Mouse (Mus musculus) layer of hippocampus, adult 18-20 months (tissue): ENCODE measurements around the gene Ube2v1. TPM values are rescaled to one million over a fixed set of nuclear protein-coding genes. Genes with fewer than 3 reads are reported as not detected.

Source experiments
- DNase-seq, 2 experiments: peaks; one replicate each; pipeline ENCODE4 v3.0.0; 2022; ENCODE audit warnings: low spot score in 2 of 2
- microRNA-seq, 2 experiments: library from miRNA; unstranded; fragments of <30 nt; microRNA quantifications; one replicate each; pipeline ENCODE4 v1.2.0; 2021
- total RNA-seq, 2 experiments: library from RNA; stranded (reverse); gene quantifications; 2 replicates each; pipeline ENCODE4 v1.2.3; 2021

Gene Ube2v1
- total RNA-seq, 2 experiments from 2014 or later: 235 to 247 TPM

- DNase-seq: no peak
These were observed 67.2 kb downstream of the Ube2v1 start for GRCm38 (mm10) chr2:167564551-167565311.

- DNase-seq: no peak
These were observed 68.2 kb downstream of the Ube2v1 start for GRCm38 (mm10) chr2:167563703-167564102.

GRCm38 (mm10) chr2:167563035-167563434 is 68.9 kb downstream of the Ube2v1 start:
- DNase-seq: no peak

- peak in 1 of 2 experiments; percentile 7 for DNase-seq
These were observed 69.8 kb downstream of the Ube2v1 start for GRCm38 (mm10) chr2:167562101-167562500.

- DNase-seq: no peak
These were observed 72.5 kb downstream of the Ube2v1 start for GRCm38 (mm10) chr2:167559413-167559812.

Small RNA genes within 50 kb of the gene (microRNA-seq; reads per million reads assigned to microRNA genes)
- 0 reads per million in 2 experiments for gene Gm22355

Other genes starting within 250 kb of the Ube2v1 start
- gene Slc9a8, start 210.4 kb downstream of the Ube2v1 start, total RNA-seq: 10 to 100 TPM; 28.9 to 29.9 TPM
- 10 to 100 TPM; 51.4 to 54.6 TPM for gene Rnf114, start 139.4 kb downstream of the Ube2v1 start, total RNA-seq
- 10 to 100 TPM; 81.6 to 89.6 TPM for gene Spata2, start 139.2 kb downstream of the Ube2v1 start, total RNA-seq
- gene Snai1, start 93.9 kb downstream of the Ube2v1 start, total RNA-seq: under 1 TPM; 0.32 to 0.53 TPM
- 10 to 100 TPM; 36.7 to 39.9 TPM for gene Gm20431, start 29.4 kb upstream of the Ube2v1 start, total RNA-seq
- 10 to 100 TPM; 41.9 to 43.2 TPM for gene Cebpb, start 56.8 kb upstream of the Ube2v1 start, total RNA-seq
- gene Tmem189, start 57.7 kb upstream of the Ube2v1 start, total RNA-seq: 10 to 100 TPM; 46.7 TPM